Mouse (Mus musculus): ENCODE measurements around the gene Masp1. TPM values are rescaled to one million over a fixed set of nuclear protein-coding genes. Genes with fewer than 3 reads are reported as not detected.

Gene Masp1
- total RNA-seq, 2 experiments from 2014 or later, result 14.0 to 14.7 TPM

DNA sequence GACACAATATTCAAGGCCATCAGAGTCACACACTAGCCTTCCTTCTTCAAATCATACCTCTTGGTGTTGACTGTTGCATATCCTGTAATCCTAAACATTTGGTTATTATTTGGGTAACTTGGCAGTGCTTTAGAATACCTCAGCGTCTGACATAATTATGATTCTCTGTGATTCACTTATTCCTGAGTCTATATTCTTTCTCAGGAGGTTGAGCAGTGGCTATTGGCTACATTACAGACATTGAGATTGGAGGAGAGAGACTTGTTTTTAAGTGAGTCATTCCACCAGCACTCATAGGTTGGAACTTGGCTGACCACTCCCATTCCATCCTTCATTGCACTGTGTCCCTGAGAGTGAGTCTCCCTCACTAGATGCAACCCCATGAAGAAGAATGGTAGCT is 7.2 kb downstream of the Masp1 start:
- no peak for DNase-seq

DNA sequence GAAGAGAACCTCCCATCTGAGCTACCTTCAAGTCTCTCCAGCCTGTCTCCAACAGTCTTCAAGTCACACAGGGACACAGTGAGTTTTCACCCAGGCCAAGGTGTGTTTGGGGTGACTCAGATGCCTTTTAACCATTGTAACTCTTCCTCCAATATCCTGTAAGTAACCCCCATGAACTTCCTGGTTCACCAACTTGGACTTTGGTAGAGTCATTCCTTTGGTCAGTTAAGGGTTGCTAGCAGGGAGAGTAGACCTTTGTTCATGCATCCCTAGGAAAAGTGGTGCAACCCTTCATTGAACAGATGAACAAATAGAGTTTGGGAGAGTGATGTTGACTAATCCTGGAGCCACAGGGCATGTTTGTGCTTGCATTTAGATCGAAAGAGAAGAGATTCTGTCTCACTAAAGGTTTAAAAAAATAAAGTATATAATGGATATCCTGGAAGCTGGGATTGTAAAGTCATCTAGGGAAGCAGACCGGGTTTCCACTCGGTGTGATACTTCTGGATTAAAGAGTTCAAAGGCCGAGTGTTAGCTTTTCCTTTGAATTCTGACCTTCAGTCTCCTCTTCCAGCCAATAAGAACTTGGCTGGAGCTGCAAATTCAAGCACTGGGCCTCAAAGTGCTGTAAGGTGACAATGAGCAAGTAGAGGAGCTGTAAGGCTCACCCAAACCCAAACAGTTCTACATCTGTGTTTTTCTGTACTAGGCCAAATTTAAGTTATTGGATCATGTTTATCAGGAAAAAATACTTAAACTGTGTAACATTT is 9.3 kb downstream of the Masp1 start:
- no peak for DNase-seq

DNA sequence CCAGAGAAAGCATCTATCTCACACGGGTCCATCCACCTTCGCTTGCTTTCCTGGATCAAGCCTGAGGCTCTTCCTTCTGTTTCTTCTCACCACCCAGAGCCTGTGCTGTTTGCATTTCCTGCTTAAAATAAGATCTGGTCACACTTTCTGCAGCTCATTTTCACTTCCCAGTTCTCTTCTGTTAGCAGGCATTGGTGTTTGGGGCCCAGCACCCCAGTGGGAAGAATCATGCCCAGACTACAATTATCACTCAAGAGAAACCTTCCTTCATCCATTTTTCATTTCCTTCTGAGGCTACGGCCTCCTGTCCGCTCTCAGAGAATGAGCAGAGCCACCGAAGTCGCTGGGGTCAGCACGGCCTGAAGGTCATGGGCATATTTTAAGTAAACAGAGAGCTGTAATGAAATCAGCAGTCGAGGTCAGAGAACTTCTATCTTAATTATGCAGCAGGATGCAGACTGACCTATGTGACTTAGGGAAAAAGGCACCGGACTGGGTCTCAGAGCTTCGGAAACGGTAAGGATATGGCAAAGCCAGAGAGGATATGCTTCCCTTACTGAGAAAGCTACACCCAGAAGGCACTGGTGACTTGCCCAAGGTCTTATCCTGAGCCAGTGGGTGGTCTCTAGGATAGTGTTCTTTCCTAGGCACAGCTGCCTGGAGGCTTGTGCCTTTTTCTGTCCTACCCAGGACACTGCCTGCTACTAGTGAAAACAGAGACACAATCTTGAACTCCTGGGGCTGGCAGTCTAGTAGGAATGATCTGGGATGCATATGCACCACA is 14.5 kb downstream of the Masp1 start:
- DNase-seq, result no peak

DNA sequence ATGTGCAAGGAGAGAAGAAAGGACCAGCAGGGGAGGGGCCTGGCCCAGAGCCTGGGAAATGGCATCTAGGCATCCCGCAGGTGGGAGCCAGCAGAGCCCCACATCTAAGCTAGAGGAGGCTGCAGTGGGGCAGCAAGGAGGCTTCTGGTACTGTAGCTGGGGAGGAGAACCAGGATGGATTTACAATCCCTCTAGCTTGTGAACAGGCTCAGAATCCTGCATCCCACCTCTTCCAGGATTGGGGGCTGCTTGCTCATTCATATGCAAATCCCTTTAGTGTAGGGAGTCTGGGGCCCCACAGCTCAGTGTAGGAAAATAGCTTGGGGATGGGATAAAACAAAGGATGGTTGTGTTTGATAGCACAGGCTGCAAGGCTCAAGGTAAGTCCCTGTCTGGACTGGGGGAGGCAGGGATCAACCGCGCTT is 16.3 kb downstream of the Masp1 start:
- DNase-seq, result no peak

DNA sequence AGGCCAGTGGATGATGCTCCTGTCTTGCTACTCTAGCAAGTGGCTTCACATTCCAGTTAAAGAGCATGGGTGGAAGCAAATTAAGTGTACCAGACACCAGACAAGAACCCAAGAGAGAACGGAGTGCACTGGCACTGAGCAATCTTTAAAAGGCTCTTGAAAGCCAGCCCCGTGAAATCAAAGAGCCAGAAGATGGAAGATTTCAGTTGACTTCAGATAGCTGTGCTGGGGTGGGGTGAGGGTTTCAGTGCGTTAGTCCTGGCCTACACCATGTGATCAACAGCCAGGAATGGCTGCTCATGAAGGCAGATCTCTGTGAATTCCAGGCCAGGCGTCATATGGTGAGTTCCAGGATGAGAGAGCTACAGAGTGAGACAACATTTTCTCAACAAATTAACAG is 17.3 kb downstream of the Masp1 start:
- DNase-seq, result no peak

DNA sequence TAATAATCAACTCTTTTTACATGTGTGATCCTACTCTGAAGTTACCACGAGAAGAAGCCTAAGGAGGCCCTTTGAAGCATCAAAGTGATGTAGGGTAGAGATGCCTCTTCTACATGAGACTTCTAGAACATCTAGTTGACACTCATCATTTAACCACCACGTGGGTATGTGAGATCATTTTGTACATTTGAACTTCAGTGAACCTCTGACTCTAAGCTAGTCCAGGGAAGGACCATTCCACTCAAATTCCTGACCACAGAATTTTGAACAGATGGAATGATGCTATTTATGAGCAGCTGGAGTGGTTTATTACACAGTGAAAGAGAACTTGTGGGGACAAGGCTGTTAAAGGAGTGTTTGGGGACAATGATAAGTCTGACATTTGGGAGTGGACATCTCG is 18.1 kb downstream of the Masp1 start:
- DNase-seq, result no peak

DNA sequence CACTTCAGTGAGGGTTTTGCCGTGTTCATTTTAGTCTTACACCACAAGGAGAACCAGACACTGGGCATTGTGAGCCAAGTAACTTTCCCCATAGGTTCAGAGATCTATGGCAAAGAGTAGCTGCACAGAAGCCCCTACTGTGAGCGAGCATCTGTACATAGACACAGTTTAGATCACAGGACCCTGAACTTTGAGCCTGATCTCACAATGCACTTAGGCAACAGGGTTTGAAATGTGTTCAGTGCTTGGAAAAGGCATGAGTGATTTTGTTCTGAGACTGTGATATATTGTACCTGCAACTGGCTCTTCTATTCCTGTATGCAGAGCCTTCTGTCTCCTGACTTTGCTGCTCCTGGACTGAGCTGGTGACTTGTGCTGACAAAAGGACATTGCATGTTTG is 19.3 kb downstream of the Masp1 start:
- DNase-seq, result no peak

DNA sequence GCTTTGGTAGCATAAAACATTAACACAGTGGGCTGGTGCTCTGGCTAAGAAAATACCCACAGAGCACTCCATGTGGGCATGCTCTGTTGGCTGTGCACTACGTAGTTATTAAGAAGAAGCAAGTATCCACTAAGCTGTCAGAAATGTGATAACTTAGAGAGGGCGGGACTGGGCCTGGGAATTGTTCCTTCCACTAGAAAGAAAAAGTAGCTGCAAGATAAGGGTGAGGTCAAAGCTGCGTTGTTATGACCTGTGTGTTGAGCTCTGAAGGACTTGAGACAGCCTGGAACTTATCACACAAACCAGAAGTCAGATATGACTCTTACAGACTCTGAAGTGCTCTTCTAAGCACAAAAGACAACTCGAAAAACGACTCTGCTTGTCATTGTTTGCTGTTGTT is 20.1 kb downstream of the Masp1 start:
- no peak for DNase-seq

DNA sequence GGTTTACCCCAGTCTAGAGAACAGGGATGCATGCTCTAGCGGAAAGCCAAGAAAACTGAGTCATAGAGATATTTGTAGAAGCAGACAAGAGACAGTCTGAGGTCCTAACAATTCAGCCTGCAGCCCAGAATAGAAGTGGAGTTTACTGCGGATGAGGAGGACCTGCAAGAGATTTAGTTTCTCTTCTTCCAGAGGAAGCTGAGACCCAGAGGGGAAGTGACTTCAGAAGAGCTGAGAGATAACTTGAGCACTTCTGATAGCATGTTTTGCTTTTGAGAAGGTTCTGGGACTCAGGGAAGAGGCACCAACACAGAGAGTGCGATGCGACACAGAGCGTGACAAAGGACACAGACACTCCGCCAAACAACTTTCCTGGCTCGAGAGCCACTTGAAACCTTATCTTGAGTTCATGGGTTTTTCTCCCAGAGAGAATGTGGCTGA is 21.9 kb downstream of the Masp1 start:
- no peak for DNase-seq

DNA sequence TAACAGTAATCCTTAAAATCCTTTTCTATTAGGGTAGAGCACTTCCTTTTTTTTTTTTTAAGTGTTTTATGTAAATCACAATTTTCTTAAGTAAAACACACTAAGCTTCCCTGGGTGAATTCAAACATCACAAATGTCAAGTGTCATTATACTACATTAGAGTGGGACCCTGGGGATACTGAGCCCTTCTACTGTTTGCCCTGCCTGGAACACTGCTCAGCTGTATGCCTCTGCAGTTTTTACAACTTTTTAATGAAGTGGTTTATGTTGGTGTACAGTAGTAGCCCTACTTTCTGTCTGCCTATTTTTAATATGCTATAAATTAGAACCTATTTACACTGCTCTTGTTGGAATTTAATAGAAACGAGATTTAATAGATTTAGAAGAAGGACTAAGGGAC is 22.7 kb downstream of the Masp1 start:
- no peak for DNase-seq

DNA sequence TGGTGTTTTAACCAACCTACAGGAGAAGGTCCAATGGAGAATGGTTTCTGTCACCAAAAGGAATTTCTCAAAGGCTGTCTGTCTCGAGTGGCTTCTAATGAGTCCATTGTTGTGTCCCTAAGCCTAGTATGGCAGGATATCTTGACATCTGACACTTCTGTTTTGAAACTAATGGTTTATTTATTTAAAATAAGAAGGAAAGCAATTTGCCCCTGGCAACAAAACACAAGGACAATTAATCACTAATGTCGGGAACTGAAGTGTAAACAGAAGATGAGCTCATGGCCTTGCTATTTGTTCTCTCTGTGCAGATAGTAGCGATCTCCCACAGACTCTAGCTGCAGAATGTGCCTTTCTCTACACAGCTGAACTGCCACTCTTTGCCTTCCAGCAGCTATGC is 23.2 kb downstream of the Masp1 start:
- DNase-seq, result no peak

DNA sequence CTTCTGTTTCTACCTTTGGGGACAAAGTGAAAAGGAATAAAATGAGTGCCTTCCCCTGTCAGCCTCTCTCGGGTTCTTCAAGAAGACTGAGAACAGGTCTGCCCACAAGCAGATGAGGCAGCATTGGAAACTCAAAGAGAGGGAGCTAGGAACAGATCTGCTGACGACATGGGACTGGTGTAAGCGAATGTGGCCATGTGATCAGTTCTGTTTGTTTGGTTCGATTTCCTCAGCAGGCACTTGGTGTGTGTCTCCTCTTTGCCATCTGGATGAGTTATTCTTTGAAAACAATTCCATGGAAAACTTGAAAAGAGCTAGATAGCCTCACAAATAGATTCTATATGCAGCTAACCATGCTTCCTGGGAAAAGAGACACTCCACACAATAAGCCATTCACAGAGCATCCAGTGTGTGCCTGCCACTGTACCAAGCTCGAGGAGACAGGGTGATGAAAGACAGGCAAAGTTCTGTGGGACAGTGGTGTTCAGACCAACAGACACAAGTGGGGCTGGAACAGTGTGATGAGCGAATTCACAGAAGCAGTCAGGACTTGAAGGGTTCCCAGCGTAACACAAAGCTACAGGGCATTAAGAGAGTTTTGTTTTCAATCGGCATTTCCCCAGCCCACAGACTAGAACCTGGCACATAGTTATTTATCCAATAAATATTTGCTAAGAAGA is 24.2 kb downstream of the Masp1 start:
- DNase-seq, result no peak

DNA sequence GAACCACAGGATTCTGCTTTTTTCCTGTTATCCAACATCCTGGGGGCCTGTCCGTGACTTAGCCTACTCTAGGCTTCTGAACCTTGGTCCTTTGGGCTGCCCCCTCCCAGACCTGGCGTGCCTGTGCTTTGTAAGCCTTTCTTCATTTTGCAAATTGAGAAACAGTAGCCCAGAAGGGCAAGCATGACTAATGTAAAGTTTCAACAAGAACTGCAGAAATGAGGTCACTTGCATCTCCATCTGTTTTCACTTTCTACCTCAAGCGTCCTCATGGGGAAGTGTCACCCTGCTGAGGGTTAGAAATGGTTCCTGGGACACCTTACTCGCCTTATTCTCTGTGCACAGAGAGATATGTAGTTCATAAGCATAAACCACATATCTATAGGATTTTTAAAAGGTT is 27.8 kb downstream of the Masp1 start:
- no peak for DNase-seq

DNA sequence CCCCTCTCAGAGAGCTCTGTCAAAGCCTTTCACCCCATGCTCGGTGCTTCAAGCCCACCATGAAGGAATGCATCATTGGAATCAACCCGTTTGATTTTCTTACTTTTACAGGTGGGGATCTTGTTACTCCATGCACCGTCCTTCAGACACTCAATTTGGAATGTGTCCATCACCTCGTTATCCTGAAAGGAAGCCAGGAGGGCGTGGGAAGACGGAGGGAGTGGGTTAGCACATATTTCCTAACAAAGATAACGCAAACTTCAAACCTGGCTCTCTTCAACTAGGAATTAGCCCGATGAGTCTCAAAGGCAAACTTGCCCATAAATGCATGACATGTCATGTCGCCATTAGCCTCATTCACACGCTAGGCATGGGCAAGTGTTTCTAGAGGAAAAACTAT is 37.3 kb downstream of the Masp1 start:
- DNase-seq, result no peak

DNA sequence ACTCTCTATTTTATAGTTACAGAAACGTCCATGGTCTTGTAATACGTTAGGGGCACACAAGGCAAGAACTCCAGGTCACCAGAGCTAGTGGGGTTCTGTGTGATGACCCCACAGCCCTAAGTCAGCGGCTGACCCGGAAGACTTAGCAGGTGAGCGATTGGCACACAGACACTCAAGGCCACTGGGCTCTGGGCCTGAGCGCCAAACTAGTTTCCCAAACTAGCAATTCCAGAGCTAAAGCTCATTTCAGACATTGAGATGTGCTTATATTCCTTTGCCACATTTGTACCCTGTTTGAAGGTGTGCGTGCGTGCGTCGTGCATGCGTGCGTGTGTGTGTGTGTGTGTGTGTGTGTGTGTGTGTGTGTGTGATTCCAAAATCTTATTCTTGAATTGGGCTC is 37.8 kb downstream of the Masp1 start:
- DNase-seq, result no peak

DNA sequence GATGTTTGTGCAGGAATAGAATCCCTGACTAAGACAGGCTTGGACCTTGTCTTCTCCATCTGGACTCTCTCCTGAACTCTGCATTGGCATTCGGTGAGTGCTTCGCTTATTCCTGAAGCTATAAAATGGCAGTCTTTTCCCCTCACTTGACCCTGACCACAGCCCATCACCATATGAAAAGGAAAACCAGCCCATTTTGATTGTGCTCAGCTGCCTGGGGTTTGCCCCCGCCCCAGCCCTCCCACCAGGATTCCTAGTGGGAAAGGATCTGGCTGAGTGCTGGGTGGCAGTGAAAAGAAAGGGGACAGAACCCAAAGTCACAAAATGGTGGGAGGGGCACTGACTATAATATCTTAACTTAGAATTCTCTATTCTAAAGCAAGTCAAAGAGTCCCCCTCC is 38.4 kb downstream of the Masp1 start:
- DNase-seq, result no peak

DNA sequence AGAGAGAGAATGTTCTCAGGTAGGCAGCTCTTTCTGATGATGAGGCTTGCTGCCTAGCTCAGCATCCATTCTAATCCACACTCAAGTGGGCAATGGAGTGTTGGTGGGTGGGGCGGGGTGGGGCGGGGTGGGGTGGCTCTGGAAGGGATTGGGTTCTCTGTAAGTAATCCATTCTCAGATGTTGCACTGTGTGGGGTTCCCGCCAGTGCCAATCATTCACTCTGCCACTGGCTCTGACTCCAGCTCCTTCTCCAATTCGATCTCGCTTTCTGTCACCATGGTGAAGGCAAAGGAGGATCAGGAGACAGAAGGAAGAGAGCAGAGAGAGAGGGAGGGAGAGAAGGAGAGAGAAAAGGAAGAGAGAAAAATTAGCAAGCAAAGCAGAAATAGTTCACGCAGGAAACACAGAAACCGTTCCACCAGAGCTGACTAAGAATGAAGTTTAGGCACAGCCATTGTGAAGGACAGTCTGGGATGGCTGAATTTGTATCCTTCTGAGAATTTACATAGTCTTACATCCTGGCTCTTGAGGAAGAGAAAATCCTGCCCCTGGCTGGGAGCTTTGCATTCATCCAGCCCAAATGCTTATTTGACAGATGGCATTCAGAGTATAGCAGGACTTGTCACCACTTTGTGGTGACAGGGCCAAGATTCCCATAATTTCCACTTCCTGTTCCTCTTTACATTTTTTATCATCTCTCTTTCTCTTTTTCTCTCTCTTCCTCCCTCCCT is 40.6 kb downstream of the Masp1 start:
- no peak for DNase-seq

DNA sequence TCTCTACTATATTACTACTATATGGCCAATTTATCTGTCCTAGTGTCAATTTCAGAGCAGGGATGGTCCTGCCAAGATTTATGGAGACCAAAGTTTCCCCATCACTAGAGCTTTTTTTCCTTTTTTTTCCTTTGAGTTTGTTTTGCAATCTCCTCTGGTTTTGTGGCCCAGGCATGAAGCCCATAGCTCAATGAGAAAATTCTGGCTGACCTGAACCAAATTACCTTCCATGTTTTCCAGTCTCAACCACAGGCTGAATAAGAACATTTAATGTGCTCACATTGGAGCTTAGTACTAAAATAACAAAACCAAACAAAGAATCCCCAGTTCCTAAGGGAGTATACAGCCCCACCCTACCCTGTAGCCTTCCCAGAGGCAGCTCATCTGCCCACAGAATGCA is 44.0 kb downstream of the Masp1 start:
- DNase-seq, result no peak

DNA sequence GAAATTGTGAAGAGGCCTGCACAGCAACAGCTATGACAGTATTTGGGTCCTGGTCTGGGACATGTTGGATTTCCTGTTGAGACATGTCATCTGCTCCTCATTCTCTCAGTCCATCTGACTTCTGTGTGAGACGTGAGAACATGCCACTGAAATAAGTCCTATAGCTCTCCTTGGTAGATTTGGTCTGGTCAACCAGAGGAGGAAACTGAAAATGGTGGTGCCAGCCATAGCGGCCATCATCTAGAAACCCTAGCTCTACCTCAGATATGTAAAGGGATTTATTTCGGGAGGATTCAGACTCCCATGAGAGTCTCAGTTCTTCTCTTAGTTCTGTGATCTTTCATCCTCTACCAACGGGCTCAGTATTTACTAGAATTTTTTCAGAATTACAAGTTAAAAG is 45.0 kb downstream of the Masp1 start:
- DNase-seq, result no peak

DNA sequence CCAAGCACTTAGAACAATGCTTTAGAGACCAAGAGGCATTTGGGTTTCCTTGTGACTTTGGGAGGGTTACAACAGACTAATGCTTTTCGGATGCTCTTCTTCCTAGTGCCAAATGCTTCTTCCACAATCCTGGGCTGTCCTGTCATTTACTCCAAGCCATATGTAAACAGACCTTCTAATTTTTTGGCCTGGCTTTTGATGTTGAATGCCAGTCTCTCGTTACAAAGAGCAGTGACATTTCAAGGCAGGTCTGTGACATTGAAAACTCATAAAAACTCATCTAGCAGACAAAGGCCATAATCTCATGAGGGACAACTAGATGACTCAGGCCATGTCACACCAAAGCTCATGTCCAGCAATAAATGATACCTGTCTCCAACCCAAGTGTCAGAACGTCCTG is 48.6 kb downstream of the Masp1 start:
- DNase-seq, result no peak

DNA sequence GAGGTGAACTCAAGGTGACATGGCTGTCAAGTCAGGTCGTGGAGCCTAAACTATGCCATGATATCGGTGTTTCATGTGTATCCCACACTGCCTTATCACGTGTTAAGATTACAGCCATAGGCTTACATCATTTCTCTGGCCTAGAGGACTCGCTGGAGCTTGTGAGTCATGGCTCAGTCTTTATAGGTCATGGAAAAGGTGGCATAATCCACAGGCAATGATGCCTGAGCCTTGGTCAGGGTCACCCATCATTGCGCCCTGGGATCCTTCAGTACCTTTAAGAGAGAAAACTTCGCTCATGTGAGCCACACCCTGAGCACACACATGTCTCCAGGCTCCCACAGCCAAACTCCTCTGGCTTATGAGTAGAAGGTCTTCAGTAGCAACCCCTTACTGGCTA is 49.1 kb downstream of the Masp1 start:
- no peak for DNase-seq

DNA sequence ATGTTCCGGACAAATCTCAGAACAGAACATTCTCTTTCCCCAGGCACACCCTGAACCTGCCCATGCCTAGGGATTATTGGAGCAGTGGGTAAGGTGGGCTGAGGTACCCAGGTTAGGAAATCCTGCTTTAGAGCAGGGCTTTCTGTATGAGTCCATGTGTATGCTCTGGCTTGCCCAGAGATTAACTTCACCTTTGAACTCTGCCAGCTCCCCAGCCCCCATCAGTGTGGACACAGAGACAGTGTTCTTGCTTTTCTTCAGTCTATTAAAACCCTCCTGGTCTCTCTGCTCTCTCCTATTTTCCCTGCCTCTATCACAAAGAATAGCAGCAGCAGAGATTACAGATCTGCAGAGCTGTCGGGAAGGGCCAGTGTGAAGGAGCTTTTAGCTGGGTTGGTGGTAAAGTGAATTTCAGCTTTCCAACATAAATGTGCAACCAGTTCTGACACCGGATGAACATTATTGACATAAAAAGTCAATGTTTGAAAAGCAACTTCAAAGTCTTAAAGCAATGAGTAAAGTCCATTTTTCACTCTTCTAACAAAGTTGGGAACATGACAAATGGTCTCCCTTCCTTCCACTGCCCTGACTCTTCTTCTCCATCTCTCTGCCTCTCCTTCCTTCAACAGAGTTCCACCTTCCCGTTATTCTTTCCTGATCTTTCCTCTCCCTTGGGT is 56.8 kb downstream of the Masp1 start:
- no peak for DNase-seq
